Mouse (Mus musculus): ENCODE measurements around the gene Them5. TPM values are rescaled to one million over a fixed set of nuclear protein-coding genes. Genes with fewer than 3 reads are reported as not detected.

Them5 gene
- polyA plus RNA-seq, 1 experiment from 2014 or later = 0.16 TPM

DNA sequence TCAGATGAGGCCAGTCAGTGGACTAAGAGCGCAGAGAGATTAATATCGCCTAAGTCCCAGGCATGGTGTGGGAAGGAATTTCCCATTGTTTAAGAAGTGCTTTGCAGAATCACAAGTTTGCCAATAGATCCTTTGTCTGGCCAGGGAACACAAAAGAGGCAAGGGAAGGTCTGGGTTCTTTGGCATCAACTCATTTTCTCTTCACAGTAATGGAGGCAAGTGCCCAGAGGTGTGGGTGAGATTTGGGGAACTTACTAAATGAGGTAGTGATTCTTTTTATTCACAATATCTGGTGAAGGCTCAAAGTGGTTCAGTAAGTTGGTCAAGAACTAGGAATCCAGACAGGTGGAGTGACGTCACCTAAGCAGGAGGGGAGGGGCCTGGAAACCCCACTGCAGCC, 3.0 kb downstream of the Them5 start:
- Histone ChIP-seq H3K36me3 (no peaks in the 10 kb centered on the region), H3K4me3 (no peak overlapping the region), H3K4me2 (no peak overlapping the region), H3K9ac (no peak overlapping the region), H3K4me1 (replicated peaks) (no peaks in the 10 kb centered on the region), H3K9me3 (replicated peaks) (no peaks in the 10 kb centered on the region), H3K27me3 (no peaks in the 10 kb centered on the region), H3K27ac (no peak overlapping the region)
- 67% methylated on average over 3 of the region's 3 CpGs for WGBS
- no peak for ATAC-seq (replicated peaks; ENCODE audit: insufficient number of reproducible peaks, insufficient read depth, low FRiP score, low read depth)

DNA sequence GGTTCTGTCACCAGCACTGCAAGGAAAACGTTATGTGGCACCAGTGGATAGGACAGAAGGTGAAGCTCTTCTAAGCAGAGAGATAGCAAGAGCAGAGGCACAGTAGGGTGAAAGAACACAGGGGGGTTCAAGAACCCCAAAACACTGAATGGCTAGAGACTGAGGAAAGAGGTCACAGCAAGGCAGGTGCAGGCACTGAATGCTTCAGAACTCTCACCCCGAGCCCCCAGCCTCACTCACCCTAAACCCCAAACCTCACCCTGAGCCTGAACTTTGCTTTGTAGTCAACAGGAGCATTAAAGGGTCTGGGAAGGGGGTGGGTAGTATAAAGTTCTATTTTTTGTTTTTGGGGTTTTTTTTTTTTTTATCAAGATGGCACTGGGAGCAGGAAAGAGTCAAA, 6.2 kb downstream of the Them5 start:
- no peaks in the 10 kb centered on the region for H3K9me3 ChIP-seq (replicated peaks)
- H3K9ac ChIP-seq = no peak overlapping the region
- H3K36me3 ChIP-seq = no peaks in the 10 kb centered on the region
- H3K27me3 ChIP-seq = no peaks in the 10 kb centered on the region
- ATAC-seq (replicated peaks; ENCODE audit: insufficient number of reproducible peaks, insufficient read depth, low FRiP score, low read depth) = no peak
- H3K4me3 ChIP-seq = no peak overlapping the region
- 67% methylated on average over 2 of the region's 2 CpGs for WGBS
- H3K4me2 ChIP-seq = no peak overlapping the region
- H3K4me1 ChIP-seq (replicated peaks) = no peaks in the 10 kb centered on the region
- no peak overlapping the region for H3K27ac ChIP-seq

DNA sequence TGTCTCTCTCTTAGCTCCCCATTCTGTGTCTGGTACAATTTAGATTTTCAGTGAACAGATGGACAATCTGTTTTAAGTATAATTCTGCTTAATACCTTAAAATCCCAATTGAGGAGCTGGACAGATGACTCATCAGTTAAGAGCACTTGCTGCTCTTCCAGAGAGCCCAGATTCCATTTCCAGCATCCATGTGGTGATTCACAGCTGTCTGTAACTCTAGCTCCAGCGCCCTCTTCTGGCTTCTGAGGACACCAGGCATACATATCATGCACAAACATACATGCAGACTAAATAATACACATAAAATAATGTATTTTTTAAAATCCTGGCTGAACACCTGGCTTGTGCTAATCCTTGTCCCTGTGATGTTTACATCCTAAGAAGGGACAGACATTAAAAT, 18.9 kb downstream of the Them5 start:
- Histone ChIP-seq H3K27me3 (peaks cover 37% of the 10 kb centered on the region), H3K4me1 (replicated peaks) (peaks cover 11% of the 10 kb centered on the region)

DNA sequence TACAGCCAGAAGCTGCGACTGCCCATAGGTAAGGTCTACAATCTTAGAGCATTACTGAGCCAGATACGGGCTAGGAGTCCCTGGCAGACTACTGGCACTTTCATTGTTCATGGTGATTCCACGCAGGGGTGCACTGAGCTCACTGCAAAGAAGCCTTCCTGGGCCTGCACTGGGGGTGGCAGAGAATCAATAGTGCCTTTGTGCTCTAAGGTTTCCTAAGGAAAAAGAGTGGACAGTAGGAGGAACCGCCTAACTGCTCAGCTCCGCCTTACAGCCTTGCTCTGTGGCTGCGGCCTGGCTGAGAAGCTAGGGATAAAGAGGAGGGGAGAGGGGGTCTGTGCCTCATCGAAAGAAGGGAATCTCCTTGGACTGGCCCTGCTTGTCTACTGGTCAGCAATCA, 20.2 kb downstream of the Them5 start, which contains the start of gene C2cd4d:
TSS of gene C2cd4d (plus strand) at position 301 of the 400 bp plus-strand sequence.
- Histone ChIP-seq H3K27ac (no peak within 1 kb of the TSS), H3K9me3 (replicated peaks) (no peaks in the 10 kb centered on the region), H3K36me3 (no peaks in the 10 kb centered on the region), H3K4me1 (replicated peaks) (peaks cover 11% of the 10 kb centered on the region), H3K4me2 (peak within 1 kb of the TSS; percentile 97), H3K27me3 (peaks cover 44% of the 10 kb centered on the region), H3K4me3 (peak within 1 kb of the TSS; percentile 58), H3K9ac (peak within 1 kb of the TSS; percentile 57)
- WGBS = 62% methylated on average over 7 of the region's 7 CpGs
- no peak for ATAC-seq (replicated peaks; ENCODE audit: insufficient number of reproducible peaks, insufficient read depth, low FRiP score, low read depth)

More for the DNA sequence above, 18.9 kb downstream of the Them5 start:
- Histone ChIP-seq H3K4me2 (no peak overlapping the region), H3K36me3 (no peaks in the 10 kb centered on the region), H3K9me3 (replicated peaks) (no peaks in the 10 kb centered on the region), H3K9ac (no peak overlapping the region), H3K4me3 (no peak overlapping the region), H3K27ac (no peak overlapping the region)
- no peak for ATAC-seq (replicated peaks; ENCODE audit: insufficient number of reproducible peaks, insufficient read depth, low FRiP score, low read depth)
- 3% methylated on average over 1 of the region's 1 CpGs for WGBS

DNA sequence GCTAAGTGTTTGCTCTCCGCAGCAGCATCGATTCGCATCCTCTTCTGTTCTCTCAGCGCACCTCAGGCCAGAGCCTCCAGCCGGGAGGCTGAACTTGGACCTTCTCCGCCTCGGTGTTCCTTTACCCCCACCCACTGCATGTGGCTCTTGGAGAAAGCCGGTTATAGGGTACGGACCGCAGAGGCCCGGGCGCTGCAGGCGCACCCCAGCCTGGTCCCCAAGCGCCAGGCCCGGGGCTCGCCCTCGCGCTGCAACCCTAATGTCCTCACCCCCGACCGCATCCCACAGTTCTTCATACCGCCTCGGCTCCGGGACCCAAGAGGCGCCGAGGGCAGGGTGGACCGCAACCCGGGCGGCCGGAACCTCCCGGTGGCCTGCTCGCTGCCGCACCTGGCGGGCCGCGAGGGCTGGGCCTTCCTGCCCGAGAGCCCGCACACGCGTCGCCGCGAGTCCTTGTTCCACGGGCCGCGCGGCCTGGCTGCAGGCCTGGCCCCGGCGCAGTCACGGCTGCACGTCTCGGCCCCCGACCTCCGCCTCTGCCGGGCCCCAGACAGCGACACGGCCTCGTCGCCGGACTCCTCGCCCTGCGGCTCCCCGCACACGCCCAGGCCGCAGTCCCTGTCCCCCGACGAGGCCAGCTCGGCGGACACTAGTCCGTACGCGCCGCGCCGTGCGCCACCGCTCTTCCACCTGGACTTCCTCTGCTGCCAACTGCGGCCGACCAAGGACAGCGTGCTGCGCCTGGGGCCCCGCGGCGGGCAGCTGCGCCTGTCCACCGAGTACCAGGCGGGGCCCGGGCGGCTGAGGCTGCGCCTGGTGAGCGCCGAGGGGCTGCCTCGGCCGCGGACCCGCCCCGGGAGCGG, 21.6 kb downstream of the Them5 start:
- Histone ChIP-seq H3K9me3 (replicated peaks) (no peaks in the 10 kb centered on the region), H3K36me3 (no peaks in the 10 kb centered on the region), H3K4me1 (replicated peaks) (peaks cover 11% of the 10 kb centered on the region), H3K27me3 (peaks cover 44% of the 10 kb centered on the region), H3K9ac (peak overlapping the region; percentile 57), H3K27ac (no peak overlapping the region), H3K4me3 (peak overlapping the region; percentile 58), H3K4me2 (peak overlapping the region; percentile 97)
- peak; percentile 59 for ATAC-seq (replicated peaks; ENCODE audit: insufficient number of reproducible peaks, insufficient read depth, low FRiP score, low read depth)
- 5% methylated on average over 96 of the region's 97 CpGs for WGBS

- H3K9ac ChIP-seq = peak overlapping the region; percentile 57
- H3K4me3 ChIP-seq = peak overlapping the region; percentile 58
- H3K36me3 ChIP-seq = no peaks in the 10 kb centered on the region
- peaks cover 44% of the 10 kb centered on the region for H3K27me3 ChIP-seq
- peak overlapping the region; percentile 97 for H3K4me2 ChIP-seq
- H3K9me3 ChIP-seq (replicated peaks) = no peaks in the 10 kb centered on the region
- no peak overlapping the region for H3K27ac ChIP-seq
- ATAC-seq (replicated peaks; ENCODE audit: insufficient number of reproducible peaks, insufficient read depth, low FRiP score, low read depth) = 0 out of 2 replicates have a peak, but pooled peaks have one; percentile 4
- H3K4me1 ChIP-seq (replicated peaks) = peaks cover 11% of the 10 kb centered on the region
- WGBS = 5% methylated on average over 23 of the region's 23 CpGs
Measured at GRCm38 (mm10) chr3:94364154-94364526, 22.2 kb downstream of the Them5 start.

GRCm38 (mm10) chr3:94366761-94367160, 24.9 kb downstream of the Them5 start:
- H3K4me2 ChIP-seq = no peak overlapping the region
- ATAC-seq (replicated peaks; ENCODE audit: insufficient number of reproducible peaks, insufficient read depth, low FRiP score, low read depth) = no peak
- no peak overlapping the region for H3K27ac ChIP-seq
- H3K9ac ChIP-seq = no peak overlapping the region
- WGBS = 22% methylated on average over 3 of the region's 3 CpGs
- no peaks in the 10 kb centered on the region for H3K9me3 ChIP-seq (replicated peaks)
- H3K36me3 ChIP-seq = no peaks in the 10 kb centered on the region
- no peak overlapping the region for H3K4me3 ChIP-seq
- peaks cover 16% of the 10 kb centered on the region for H3K4me1 ChIP-seq (replicated peaks)
- H3K27me3 ChIP-seq = peaks cover 42% of the 10 kb centered on the region

GRCm38 (mm10) chr3:94367511-94367910, 25.6 kb downstream of the Them5 start:
- no peak overlapping the region for H3K27ac ChIP-seq
- H3K4me3 ChIP-seq = no peak overlapping the region
- no peaks in the 10 kb centered on the region for H3K9me3 ChIP-seq (replicated peaks)
- no peaks in the 10 kb centered on the region for H3K36me3 ChIP-seq
- no peak overlapping the region for H3K4me2 ChIP-seq
- peaks cover 23% of the 10 kb centered on the region for H3K4me1 ChIP-seq (replicated peaks)
- H3K27me3 ChIP-seq = peaks cover 37% of the 10 kb centered on the region
- H3K9ac ChIP-seq = no peak overlapping the region
- no peak for ATAC-seq (replicated peaks; ENCODE audit: insufficient number of reproducible peaks, insufficient read depth, low FRiP score, low read depth)
- WGBS = 76% methylated on average over 6 of the region's 6 CpGs

GRCm38 (mm10) chr3:94368631-94369030, 26.7 kb downstream of the Them5 start:
- Histone ChIP-seq H3K27me3 (peaks cover 31% of the 10 kb centered on the region), H3K27ac (no peak overlapping the region), H3K4me1 (replicated peaks) (peaks cover 29% of the 10 kb centered on the region), H3K36me3 (no peaks in the 10 kb centered on the region), H3K9me3 (replicated peaks) (no peaks in the 10 kb centered on the region), H3K4me3 (no peak overlapping the region), H3K4me2 (no peak overlapping the region), H3K9ac (no peak overlapping the region)
- no peak for ATAC-seq (replicated peaks; ENCODE audit: insufficient number of reproducible peaks, insufficient read depth, low FRiP score, low read depth)
- 62% methylated on average over 6 of the region's 6 CpGs for WGBS

GRCm38 (mm10) chr3:94369709-94370108, 27.8 kb downstream of the Them5 start:
- no peak overlapping the region for H3K27ac ChIP-seq
- H3K9me3 ChIP-seq (replicated peaks) = no peaks in the 10 kb centered on the region
- 35% methylated on average over 2 of the region's 2 CpGs for whole genome bisulfite sequencing
- no peak overlapping the region for H3K9ac ChIP-seq
- no peak for ATAC-seq (replicated peaks; ENCODE audit: insufficient number of reproducible peaks, insufficient read depth, low FRiP score, low read depth)
- peaks cover 23% of the 10 kb centered on the region for H3K27me3 ChIP-seq
- H3K36me3 ChIP-seq = no peaks in the 10 kb centered on the region
- H3K4me3 ChIP-seq = no peak overlapping the region
- H3K4me1 ChIP-seq (replicated peaks) = peaks cover 31% of the 10 kb centered on the region
- H3K4me2 ChIP-seq = no peak overlapping the region

- H3K9ac ChIP-seq = no peak overlapping the region
- WGBS = 6% methylated on average over 11 of the region's 11 CpGs
- ATAC-seq (replicated peaks; ENCODE audit: insufficient number of reproducible peaks, insufficient read depth, low FRiP score, low read depth) = peak; percentile 56; the same call in 1 of the 2 replicates
Measured at GRCm38 (mm10) chr3:94371637-94372036, 29.7 kb downstream of the Them5 start.

More at GRCm38 (mm10) chr3:94371637-94372036, 29.7 kb downstream of the Them5 start:
- Histone ChIP-seq H3K9me3 (replicated peaks) (no peaks in the 10 kb centered on the region), H3K36me3 (no peaks in the 10 kb centered on the region), H3K4me3 (peak overlapping the region; percentile 29), H3K27me3 (peaks cover 22% of the 10 kb centered on the region), H3K4me1 (replicated peaks) (peaks cover 31% of the 10 kb centered on the region), H3K4me2 (peak overlapping the region; percentile 57), H3K27ac (0 out of 2 replicates have a peak overlapping the region, but pooled peaks have one; percentile 31)
